Mouse (Mus musculus) embryonic facial prominence, embryonic 14.5 days (tissue): Measurements from ENCODE around the gene Comp. TPM values are rescaled to one million over a fixed set of nuclear protein-coding genes. Genes with fewer than 3 reads are reported as not detected.

Experiments
- ATAC-seq: fragments of 200-750 bp; cut with Nextera tagmentation; 2 replicates; pipeline ENCODE4 v1.8.0; 2017; ENCODE audit warnings: low read depth, moderate number of reproducible peaks, moderate TSS enrichment
- DNase-seq: peaks from one replicate; pipeline ENCODE4 v3.0.0-alpha.2; 2015; ENCODE audit warnings: low spot score
- H3K27ac ChIP-seq: fragments of 300-500 bp; sonication (generic); replicated peaks from 2 replicates; pipeline ENCODE4 v1.5.1; 2014; ENCODE audit warnings: low read depth, mild to moderate bottlenecking, low read length, moderate library complexity
- H3K27me3 ChIP-seq: fragments of 300-500 bp; sonication (generic); replicated peaks from 2 replicates; pipeline ENCODE4 v1.6.1; 2014; ENCODE audit warnings: low read length; ENCODE audit not compliant: control insufficient read depth, insufficient read depth
- H3K36me3 ChIP-seq: fragments of 300-500 bp; sonication (generic); 2 replicates; pipeline ENCODE4 v1.6.1; 2014; ENCODE audit warnings: low read length, mixed read lengths; ENCODE audit not compliant: control insufficient read depth, insufficient read depth
- H3K4me1 ChIP-seq: fragments of 300-500 bp; sonication (generic); 2 replicates; pipeline ENCODE4 v1.6.1; 2014; ENCODE audit warnings: antibody characterized with exemption, low read length; ENCODE audit not compliant: control insufficient read depth, insufficient read depth
- H3K4me2 ChIP-seq: fragments of 300-500 bp; sonication (generic); 2 replicates; pipeline ENCODE4 v1.6.1; 2014; ENCODE audit warnings: low read depth, mild to moderate bottlenecking, low read length, moderate library complexity, mixed read lengths
- H3K4me3 ChIP-seq: fragments of 300-500 bp; sonication (generic); 2 replicates; pipeline ENCODE4 v1.5.1; 2014; ENCODE audit warnings: low read depth, mild to moderate bottlenecking, low read length
- H3K9ac ChIP-seq: fragments of 300-500 bp; sonication (generic); 2 replicates; pipeline ENCODE4 v1.6.1; 2014; ENCODE audit warnings: low read depth, mild to moderate bottlenecking, low read length, moderate library complexity, mixed read lengths
- H3K9me3 ChIP-seq: fragments of 300-500 bp; sonication (generic); 2 replicates; pipeline ENCODE4 v1.6.1; 2016; ENCODE audit warnings: low read length; ENCODE audit not compliant: control insufficient read depth
- WGBS: fragments of 180-500 bp; shearing (Covaris S2); extraction: QIAGEN DNeasy Blood & Tissue Kit; methylation state at CpG from one replicate; pipeline ENCODE4 v1.1.7; 2014; 5-methylcytosine and 5-hydroxymethylcytosine counted together
- polyA plus RNA-seq: library from polyadenylated mRNA; unstranded; fragments of >200 nt; fragmentation: Nextera tagmentation; extraction: Ambion mirVana; gene quantifications from 2 replicates; pipeline ENCODE4 v1.2.1, GENCODE M21; 2014

Gene Comp
- polyA plus RNA-seq, 1 experiment from 2014 or later, result 9.9 TPM

DNA sequence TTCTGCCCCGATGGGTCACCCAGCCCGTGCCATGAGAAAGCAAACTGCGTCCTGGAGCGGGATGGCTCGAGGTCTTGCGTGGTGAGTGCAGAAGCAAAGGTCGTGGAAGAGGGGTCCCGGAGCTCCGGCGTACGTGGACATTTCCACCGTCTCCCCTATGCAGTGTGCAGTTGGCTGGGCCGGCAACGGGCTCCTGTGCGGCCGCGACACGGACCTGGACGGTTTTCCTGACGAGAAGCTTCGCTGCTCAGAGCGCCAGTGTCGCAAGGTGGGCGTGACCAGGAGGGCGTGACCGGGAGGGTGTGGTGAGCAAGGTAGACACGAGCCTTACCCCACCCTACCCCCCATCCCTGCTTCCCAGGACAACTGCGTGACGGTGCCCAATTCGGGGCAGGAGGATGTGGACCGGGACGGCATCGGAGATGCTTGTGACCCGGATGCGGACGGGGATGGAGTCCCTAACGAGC lies 3.0 kb downstream of the Comp start:
- no peaks in the 10 kb centered on the region for H3K36me3 ChIP-seq
- peaks cover 77% of the 10 kb centered on the region for H3K27me3 ChIP-seq
- DNase-seq (no peak), ATAC-seq (no peak)
- peak overlapping the region; percentile 43 for H3K4me3 ChIP-seq
- H3K4me2 ChIP-seq, result peak overlapping the region; percentile 35
- no peak overlapping the region for H3K9ac ChIP-seq
- H3K9me3 ChIP-seq, result no peaks in the 10 kb centered on the region
- H3K4me1 ChIP-seq, result peaks cover 10% of the 10 kb centered on the region; the same call in 1 of the 2 replicates
- H3K27ac ChIP-seq, result no peak overlapping the region
- 8% methylated on average over 26 of the region's 37 CpGs for WGBS

GRCm38 (mm10) chr8:70377049-70377448 lies 3.7 kb downstream of the Comp start:
- 18% methylated on average over 15 of the region's 15 CpGs for WGBS

DNA sequence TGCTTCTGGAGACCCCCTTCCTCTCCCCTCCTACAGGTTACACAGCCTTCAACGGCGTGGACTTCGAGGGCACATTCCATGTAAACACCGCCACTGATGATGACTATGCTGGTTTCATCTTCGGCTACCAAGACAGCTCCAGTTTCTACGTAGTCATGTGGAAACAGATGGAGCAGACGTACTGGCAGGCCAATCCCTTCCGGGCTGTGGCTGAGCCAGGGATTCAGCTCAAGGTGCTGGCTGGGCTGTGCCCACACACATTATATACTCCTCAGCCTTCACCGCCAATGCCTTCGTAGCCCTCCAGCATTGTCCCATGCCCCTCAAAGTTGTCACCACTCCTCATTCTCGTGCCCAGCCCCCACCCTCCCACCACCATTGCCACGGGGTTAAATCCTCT lies 6.7 kb downstream of the Comp start:
- no peak overlapping the region for H3K27ac ChIP-seq
- no peaks in the 10 kb centered on the region for H3K9me3 ChIP-seq
- 85% methylated on average over 12 of the region's 12 CpGs for WGBS
- H3K4me1 ChIP-seq, result 0 out of 2 replicates have a peak, but pooled peaks cover under 1% of the 10 kb centered on the region
- peaks cover 6% of the 10 kb centered on the region for H3K36me3 ChIP-seq
- no peak overlapping the region for H3K4me3 ChIP-seq
- H3K27me3 ChIP-seq, result peaks cover 40% of the 10 kb centered on the region
- H3K9ac ChIP-seq, result no peak overlapping the region
- ATAC-seq (no peak), DNase-seq (no peak)
- H3K4me2 ChIP-seq, result no peak overlapping the region

More at GRCm38 (mm10) chr8:70377049-70377448, 3.7 kb downstream of the Comp start:
- H3K4me1 ChIP-seq, result 0 out of 2 replicates have a peak, but pooled peaks cover 10% of the 10 kb centered on the region
- H3K9ac ChIP-seq, result no peak overlapping the region
- H3K4me3 ChIP-seq, result no peak overlapping the region
- ATAC-seq (no peak), DNase-seq (no peak)
- H3K4me2 ChIP-seq, result no peak overlapping the region
- no peak overlapping the region for H3K27ac ChIP-seq
- no peaks in the 10 kb centered on the region for H3K36me3 ChIP-seq
- H3K27me3 ChIP-seq, result peaks cover 71% of the 10 kb centered on the region
- no peaks in the 10 kb centered on the region for H3K9me3 ChIP-seq

GRCm38 (mm10) chr8:70383287-70383686 lies 9.9 kb downstream of the Comp start:
- Histone ChIP-seq H3K36me3 (peaks cover 38% of the 10 kb centered on the region), H3K27me3 (peaks cover 8% of the 10 kb centered on the region), H3K4me2 (no peak overlapping the region), H3K9ac (no peak overlapping the region), H3K27ac (no peak overlapping the region), H3K9me3 (no peaks in the 10 kb centered on the region), H3K4me3 (no peak overlapping the region), H3K4me1 (no peaks in the 10 kb centered on the region)
- 51% methylated on average over 3 of the region's 3 CpGs for WGBS
- peak; percentile 72 for DNase-seq
- peak; percentile 75 for ATAC-seq

- Histone ChIP-seq H3K4me1 (no peaks in the 10 kb centered on the region), H3K27ac (no peak overlapping the region), H3K4me2 (no peak overlapping the region), H3K4me3 (no peak overlapping the region), H3K27me3 (no peaks in the 10 kb centered on the region), H3K36me3 (peaks cover 76% of the 10 kb centered on the region), H3K9me3 (no peaks in the 10 kb centered on the region), H3K9ac (no peak overlapping the region)
- WGBS, result 97% methylated on average over 2 of the region's 2 CpGs
- no peak for DNase-seq
- no peak for ATAC-seq
Measured at GRCm38 (mm10) chr8:70389678-70390077, 16.3 kb downstream of the Comp start.

- Histone ChIP-seq H3K4me2 (no peak overlapping the region), H3K4me1 (no peaks in the 10 kb centered on the region), H3K4me3 (no peak overlapping the region), H3K9me3 (no peaks in the 10 kb centered on the region), H3K9ac (no peak overlapping the region), H3K36me3 (peaks cover 48% of the 10 kb centered on the region), H3K27ac (no peak overlapping the region), H3K27me3 (no peaks in the 10 kb centered on the region)
- WGBS, result 85% methylated on average over 5 of the region's 5 CpGs
- ATAC-seq, result no peak
- DNase-seq, result no peak
Measured at GRCm38 (mm10) chr8:70393087-70393486, 19.7 kb downstream of the Comp start.

DNA sequence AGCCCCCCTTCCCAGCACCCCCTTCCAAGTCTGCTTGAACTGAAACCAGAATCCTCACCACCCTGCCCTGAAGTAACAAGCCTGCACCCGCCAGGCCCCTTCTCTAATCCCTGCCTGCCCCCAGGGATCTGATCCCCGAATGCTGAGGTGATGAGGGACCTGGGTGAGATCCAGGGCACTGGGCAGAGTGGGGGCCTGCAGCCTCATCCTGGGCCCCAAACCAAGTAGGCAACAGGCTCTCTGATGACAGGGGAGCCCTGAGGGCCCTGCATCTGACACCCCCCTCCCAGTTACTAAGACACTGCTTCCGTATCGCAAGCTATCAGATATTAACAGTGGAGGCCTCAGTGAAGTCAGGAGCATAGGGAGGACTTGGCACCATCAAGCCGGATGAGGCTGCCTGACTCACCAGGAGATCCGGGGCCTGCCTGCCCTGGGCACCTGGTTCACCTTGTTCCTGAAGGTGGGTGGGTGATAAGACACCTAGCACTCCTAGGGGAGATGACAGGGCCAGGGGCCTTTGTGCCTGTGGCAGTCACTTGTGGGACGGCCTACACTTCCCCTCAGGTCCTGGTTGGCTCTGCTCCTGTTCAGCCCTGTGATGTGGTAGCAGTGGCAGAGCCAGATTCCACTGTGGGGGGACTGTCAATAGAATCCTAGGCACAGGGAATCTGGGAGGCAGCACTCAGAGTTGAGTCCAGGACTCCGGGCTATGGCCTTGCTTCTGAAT lies 21.1 kb downstream of the Comp start:
- H3K4me3 ChIP-seq, result no peak overlapping the region
- peaks cover 38% of the 10 kb centered on the region for H3K36me3 ChIP-seq
- ATAC-seq (peak; percentile 38), DNase-seq (no peak)
- H3K9ac ChIP-seq, result no peak overlapping the region
- no peak overlapping the region for H3K27ac ChIP-seq
- 67% methylated on average over 8 of the region's 8 CpGs for WGBS
- no peak overlapping the region for H3K4me2 ChIP-seq
- H3K27me3 ChIP-seq, result no peaks in the 10 kb centered on the region
- no peaks in the 10 kb centered on the region for H3K9me3 ChIP-seq
- H3K4me1 ChIP-seq, result no peaks in the 10 kb centered on the region

DNA sequence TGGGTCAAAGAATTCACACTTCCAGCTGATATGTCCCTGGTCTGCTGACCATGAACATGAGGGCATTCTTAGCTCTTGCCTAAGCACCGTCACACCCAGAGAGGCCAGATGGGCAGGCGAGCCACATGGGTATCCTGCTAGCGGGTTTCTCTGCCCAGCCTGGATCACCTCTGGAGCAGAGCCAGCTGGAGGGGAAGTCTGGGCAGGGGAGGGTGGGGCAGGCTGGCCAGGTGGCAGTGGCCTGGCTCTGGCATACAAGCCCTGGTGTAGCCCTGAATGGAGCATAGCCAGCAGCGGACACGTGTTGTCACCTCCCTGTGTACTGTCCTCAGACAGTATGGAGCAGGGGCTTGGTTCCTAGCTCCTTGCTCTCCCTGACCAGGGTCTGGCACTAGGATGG lies 22.3 kb downstream of the Comp start:
- Histone ChIP-seq H3K4me1 (no peaks in the 10 kb centered on the region), H3K9ac (no peak overlapping the region), H3K4me3 (no peak overlapping the region), H3K4me2 (no peak overlapping the region), H3K27me3 (no peaks in the 10 kb centered on the region), H3K9me3 (no peaks in the 10 kb centered on the region), H3K27ac (0 out of 2 replicates have a peak overlapping the region, but pooled peaks have one; percentile 10), H3K36me3 (peaks cover 39% of the 10 kb centered on the region)
- ATAC-seq (no peak), DNase-seq (no peak)
- 81% methylated on average over 5 of the region's 5 CpGs for WGBS

GRCm38 (mm10) chr8:70396184-70396583 lies 22.8 kb downstream of the Comp start:
- DNase-seq (no peak), ATAC-seq (no peak)
- H3K4me3 ChIP-seq, result no peak overlapping the region
- no peaks in the 10 kb centered on the region for H3K4me1 ChIP-seq
- H3K36me3 ChIP-seq, result peaks cover 34% of the 10 kb centered on the region
- no peaks in the 10 kb centered on the region for H3K9me3 ChIP-seq
- H3K4me2 ChIP-seq, result no peak overlapping the region
- 0 out of 2 replicates have a peak overlapping the region, but pooled peaks have one; percentile 45 for H3K9ac ChIP-seq
- no peaks in the 10 kb centered on the region for H3K27me3 ChIP-seq
- 71% methylated on average over 5 of the region's 5 CpGs for WGBS
- H3K27ac ChIP-seq, result 0 out of 2 replicates have a peak overlapping the region, but pooled peaks have one; percentile 10
